Mouse (Mus musculus): ENCODE data around the gene Xpnpep3.
"Not testable (repeated sequence)": the region's sequence is repeated elsewhere in the genome, so short reads cannot be mapped to it uniquely, and the experiment has no call there.

Xpnpep3 gene

DNA sequence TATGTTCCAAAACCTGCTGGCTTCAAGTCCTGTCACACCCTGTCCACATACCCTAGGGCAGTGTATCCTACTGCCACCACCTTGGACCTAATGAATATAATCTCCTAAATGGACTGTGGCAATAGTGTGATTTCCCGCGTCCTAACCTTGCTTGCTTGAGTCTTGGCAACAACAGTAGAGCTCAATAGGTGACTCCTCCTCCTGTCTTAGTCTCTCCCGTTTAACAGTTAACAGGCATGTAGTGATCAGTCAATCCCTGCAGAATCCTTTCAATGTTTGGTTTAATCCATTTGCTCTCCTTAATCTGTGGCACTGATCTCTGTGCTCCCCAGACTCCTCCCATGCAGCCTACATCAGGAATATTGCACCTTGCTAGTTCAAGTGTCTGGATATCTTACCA is 5.1 kb downstream of the Xpnpep3 start:
- DNase-seq, result no peak

DNA sequence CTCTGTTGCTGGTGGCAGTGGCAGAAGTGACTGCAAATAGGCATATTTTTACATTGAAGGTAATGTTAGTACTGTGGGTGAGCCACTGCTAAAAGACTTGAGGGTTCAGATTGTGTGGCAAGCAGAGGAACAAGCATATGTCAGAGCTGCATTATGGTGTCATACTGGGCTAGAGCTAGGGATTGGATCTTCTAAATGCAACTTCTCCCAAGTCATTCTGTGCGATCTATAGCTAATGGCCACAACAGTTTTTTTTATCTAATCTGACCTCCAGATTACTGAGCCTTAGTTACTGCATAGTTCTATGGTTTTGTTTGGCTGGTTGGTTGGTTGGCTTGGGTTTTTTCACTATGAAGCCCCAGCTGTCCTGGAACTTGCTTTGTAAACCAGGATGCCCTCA is 8.3 kb downstream of the Xpnpep3 start, which contains the start of gene Dnajb7:
Gene Dnajb7, minus strand, starts transcription at position 101 of the 400 bp plus-strand sequence.
- DNase-seq, result no peak

DNA sequence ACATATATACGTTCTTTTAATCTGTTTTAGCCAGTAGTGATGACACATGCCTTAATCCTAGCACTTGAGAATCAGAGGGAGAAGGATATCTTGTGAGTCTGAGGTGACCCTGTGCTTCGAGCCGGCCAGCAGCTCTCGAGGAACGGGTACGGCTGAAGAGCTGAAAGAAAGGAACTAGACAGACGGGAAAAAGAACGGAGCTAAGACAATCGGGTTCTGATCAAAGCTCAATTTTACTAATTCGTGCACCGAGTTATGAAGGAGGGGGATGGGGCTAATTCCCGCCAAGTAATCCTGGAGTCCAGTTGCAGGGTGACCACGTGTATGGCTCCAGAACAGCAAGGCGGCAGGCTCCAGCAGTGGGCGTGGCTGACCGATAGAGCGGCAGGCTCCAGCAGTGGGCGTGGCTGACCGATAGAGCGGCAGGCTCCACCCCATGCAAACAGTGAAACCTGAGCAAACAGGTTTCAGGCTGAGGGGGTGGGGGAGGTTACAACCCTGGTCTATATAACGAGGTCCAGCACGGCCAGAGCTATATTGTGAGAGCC is 16.9 kb downstream of the Xpnpep3 start:
- peak; percentile 53 to 63 for DNase-seq

DNA sequence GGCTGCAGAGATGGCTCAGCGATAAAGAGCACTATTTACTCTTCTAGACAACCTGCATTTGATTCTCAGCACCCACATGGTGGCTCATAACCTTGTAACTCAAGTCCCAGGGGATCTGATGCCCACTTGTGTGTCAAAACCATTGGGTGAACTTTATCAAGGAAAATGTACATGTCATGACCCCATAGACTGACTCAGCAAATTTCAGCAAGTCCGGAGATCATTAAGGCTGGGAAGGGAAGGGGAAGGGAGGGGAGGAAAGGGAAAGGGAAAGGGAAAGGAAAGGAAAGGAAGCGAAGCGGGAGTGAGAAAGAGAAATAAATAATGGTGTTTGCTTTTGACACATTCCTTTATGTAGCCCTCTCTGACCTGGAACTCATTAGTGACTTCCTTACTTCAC is 18.1 kb downstream of the Xpnpep3 start:
- DNase-seq, result no peak

DNA sequence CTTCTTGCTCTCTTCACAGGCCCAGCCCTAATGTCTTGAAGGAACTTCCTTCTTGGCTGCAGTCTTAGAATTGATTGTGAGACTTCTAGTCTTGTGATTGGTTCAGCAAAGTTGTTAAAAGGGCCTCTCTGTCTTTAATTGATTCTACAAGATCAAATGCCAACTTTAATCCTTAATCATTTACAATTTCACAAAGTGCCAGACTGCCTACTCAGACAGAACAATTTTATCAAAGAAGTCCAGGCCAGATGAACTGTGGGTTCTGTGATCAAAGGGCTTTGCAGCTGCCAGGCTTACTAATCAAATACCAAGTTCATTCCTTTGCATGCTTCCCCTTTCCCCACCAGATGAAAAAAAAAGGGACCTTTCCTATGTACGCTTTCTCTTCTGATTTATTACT is 21.5 kb downstream of the Xpnpep3 start:
- no peak for DNase-seq

DNA sequence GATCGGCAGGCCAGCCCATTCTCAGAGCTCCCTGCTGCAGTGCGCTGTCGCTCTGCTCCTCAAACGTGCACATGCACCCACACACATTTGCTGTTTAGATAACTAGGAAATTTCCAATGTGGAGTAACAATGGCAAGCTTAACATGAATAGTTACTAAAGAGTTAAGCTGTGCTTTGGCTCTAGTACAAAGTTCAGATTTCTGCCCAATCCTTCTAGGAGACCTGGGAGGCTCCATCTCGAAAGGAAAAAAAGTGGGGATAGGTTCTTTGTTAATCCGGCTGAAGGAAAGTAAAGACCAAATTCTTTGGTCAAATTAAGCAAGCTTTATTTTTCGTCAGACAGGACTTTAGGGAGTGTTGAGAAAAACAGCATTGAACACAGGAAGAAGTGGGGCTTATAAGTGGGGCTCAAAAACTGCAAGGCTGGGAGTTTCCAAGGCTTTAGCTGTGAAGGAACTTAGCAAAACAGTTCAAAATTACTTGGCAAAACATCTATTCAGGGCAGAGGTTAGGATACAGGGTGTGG is 22.3 kb downstream of the Xpnpep3 start:
- no peak for DNase-seq

DNA sequence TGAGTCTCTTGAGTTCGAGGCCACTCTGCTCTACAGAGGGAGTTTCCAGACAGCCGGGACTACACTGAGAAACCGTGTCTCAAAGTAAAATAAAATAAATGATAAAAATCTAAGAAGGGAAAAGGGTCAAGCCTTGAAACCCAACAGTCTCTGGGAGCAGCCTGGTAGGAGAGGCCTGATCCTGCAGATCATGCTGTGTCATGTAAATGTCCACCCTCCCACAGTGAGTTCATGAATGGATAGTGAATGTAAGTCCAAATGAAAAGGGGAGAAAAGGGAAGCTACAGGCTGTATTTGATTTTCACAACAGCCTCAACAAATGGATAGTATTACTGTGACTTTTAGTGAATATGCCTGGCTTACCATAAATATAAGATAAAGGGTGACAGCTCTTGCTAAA is 25.4 kb downstream of the Xpnpep3 start:
- no peak for DNase-seq

DNA sequence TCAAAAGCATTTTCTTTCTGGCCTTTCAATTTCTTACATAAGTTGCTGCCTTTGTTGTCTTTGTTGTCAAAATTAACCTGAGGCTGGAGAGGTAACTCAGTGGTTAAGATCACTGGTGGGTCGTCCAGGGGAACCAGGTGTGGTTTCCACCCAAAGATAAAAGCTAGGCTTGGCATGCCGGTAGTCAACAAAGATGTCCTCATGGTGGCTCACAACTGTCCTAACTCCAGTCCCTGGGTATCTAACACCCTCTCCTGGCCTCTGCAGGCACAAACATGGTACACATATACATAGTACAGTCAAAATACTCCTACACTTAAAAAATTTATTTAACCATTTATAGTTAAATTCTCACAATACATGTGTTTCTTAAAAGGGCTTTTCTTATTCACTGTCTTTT is 28.0 kb downstream of the Xpnpep3 start:
- no peak for DNase-seq

DNA sequence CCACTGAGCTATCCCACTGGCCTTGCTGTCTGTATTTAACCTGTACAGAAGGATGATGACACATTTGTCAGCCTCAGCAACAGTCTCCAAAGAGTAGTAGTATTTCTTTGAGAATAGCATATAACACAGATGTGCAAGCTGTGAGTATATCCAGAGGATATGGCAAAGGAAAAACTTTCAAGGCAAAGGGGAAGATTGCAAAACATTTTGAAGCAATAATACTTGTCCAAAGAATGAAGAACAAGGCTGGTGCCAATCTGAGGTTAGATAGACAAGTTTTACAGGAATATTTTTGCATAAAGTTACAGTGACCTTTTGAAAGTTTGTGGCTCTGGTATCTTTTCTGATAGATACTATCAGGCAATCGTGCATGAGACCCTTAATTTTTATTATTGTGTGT is 31.3 kb downstream of the Xpnpep3 start:
- DNase-seq, result no peak

DNA sequence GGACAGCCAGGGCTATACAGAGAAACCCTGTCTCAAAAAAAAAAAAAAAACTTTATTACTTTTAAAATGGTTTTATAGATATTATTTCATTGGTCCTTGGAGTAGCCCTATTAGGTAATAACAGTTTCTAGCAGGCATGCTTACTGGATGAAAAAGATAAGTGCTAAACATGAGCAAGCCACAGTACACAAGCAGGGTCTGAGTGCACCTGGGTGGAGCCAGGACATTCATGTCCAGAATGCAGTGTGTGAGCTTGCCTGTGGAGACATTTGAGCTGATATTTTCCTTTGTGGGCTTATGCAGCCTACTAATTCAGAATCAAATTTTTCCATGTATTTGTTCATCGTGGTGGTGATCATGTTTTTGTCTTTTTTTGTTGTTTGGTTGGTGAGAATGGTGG is 38.4 kb downstream of the Xpnpep3 start:
- no peak for DNase-seq

DNA sequence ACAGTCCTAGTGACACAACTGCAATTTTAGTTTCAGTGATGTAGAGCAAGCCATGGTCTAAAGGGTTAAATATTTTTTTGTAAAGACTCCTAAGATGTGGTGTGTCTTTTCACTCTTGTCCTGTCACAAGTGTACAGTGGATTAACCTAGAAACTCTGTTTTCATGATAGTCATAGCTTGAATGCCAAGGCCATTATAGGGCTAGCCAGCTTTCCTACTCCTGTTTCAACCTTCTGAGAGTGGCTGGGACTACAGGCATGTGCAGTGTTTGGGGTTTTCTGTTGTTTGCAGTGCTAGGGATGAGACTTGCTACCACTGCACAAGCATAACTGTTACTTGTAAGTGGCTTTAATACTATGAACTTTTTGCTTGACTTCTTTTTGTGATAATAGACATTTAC is 39.3 kb downstream of the Xpnpep3 start:
- DNase-seq, result no peak

DNA sequence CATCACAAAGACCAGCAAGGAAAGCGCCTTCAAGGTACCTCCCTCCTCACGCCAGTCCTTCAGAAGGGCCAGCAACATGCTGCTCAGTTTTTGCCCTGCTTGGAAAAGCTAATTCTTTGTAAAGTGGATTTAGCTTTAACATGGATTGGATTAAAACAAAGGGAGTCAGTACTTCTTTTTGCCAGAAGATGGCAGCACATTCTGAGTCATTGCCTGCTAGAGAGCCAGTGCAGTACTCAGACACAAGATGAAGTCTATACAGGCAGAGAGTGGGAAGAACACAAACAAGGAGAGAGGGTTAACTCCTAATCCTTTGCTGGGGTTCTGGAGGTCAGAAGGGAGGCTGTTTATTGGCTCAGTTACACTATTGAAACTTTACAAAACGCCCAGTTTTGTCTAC is 48.5 kb downstream of the Xpnpep3 start:
- DNase-seq, result peak in 1 of 2 experiments; percentile 18

DNA sequence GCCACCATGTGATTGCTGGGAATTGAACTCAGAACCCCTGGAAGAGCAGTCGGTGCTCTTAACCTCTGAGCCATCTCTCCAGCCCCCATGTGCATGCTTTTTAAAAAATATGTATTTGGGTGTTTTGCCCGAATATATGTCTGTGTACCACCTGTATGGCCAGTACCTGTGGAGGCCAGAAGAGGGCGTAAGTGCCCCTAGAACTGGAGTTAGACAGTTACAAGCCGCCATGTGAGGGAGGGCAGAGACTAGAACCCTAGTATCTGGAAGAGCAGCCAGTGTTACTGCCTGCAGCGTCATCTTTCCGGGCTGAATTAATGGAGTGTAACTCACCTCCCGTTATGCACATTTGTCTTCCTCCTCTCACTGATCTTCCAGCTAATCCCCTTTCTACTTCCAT is 61.6 kb downstream of the Xpnpep3 start:
- DNase-seq, result no peak

DNA sequence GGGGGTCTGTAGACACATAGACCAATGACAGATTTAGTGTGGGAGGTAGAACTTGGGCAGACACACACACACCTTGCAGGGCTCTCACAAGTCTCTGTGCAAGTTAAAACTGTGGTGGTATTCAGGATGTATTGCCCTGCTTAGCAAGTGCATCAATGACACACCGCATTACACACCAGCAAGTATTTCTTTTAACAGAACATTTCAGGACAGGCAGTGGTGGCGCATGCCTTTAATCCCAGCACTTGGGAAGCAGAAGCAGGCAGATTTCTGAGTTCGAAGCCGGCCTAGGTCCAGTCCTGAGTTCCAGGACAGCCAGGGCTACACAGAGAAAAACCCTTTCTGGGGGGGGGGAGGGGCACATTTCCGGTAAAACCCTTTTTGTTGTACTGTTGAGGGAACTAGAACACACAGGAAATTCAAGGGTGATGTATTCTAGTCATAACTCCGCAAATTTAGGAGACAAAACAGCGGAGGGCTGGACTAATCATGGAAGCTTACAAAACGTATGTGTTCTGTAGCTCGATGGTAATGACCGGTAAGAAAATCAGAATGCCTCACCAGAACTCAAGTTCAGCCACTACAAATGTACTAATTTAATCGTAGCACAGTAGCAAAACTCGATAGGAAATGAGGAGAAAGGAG is 65.2 kb downstream of the Xpnpep3 start:
- DNase-seq, result peak; percentile 11 to 23

DNA sequence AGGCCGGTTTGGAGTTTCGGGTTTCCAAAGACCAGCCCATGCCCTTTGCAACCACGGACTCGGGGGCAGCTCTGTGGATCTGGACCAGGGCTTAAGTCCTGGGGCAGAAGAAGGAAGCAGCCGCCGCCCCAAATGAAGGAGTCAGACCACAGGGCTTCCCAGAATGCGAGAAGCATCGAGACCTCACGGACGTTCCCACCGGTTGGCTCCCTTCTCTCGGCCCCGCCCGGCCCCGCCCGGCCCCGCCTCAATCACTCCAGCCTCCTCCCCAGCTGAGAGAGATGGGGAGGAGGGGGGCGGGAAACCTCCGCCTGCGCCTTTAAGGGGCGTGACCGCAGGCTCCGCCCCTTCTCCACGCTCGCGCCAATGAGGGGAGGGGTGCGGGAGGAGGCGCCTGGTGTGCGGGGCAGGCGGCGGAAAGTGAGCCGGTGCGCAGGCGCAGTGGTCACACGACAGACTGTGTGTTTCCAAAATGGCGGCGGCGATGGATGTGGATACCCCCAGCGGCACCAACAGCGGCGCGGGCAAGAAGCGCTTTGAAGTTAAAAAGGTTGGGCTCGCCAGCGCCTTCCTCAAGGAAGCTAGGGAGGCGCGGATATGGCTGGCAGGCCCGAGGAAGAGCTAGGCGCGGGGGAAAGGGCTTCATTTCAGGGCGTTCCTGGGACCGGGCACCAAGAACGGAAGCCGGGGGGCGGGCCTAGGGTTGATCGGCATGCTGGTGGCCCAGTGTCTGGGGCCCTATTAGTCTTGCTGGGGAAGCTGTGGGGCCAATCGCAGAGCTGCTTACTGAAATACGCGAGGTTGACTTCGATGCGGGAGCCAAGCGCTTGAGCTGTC is 66.2 kb downstream of the Xpnpep3 start, which contains the start of gene Rbx1:
Gene Rbx1, plus strand, starts transcription at position 396 of the 837 bp plus-strand sequence.
- DNase-seq, result peak; percentile 99

DNA sequence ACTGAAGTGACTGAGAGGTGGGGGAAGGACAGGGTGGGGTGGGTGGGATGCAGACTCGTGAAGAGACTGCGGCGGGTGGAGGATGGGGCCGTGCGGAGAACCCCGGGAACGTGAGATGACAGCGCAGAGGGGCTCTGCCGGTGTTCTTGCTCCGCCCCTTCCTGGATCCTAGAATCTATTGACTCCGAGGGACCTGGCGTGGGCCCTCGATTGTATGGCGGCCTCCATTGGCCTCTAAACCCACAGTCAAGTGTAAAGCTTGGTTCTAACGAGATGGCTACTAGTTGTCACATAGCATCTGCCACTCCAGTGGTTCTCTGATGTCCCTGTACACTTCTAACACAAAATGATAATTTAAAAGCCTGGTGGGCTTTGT is 66.8 kb downstream of the Xpnpep3 start:
- no peak for DNase-seq

DNA sequence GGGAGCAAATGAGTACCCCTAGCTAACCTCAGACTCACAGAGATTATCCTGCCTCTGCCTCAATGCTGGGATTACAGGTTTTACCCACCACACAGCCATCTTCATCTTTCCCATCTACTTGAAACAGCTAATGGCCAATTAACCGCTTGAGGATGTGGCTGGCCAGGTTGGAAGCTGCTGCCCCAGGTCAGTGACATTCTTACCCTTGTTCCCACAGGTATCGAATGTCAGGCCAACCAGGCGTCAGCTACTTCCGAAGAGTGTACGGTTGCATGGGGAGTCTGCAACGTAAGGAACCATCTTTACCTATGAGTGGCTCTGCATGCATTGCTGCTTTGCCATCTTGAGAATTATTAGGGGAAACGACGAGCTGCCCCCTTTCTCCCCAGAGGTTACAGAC is 70.8 kb downstream of the Xpnpep3 start:
- DNase-seq, result no peak

DNA sequence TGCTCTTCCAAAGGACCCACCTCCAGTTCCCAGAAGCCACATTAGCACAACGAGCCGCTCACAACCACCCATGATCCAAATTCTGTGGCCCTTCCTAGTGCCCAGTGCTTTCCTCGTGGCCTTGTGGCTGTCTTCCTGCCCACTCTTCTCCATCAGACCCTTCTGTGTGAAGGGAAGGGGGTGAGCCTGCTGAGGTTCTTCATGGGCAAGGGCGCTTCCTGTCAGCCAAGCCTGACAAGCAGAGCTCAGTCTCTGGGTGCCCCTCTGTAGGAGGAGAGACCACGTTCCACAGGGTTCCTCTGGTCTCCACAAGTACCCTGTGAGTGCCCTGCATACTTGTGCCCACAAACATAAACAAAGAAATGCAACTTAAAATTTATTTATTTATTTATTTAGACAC is 72.3 kb downstream of the Xpnpep3 start:
- no peak for DNase-seq

DNA sequence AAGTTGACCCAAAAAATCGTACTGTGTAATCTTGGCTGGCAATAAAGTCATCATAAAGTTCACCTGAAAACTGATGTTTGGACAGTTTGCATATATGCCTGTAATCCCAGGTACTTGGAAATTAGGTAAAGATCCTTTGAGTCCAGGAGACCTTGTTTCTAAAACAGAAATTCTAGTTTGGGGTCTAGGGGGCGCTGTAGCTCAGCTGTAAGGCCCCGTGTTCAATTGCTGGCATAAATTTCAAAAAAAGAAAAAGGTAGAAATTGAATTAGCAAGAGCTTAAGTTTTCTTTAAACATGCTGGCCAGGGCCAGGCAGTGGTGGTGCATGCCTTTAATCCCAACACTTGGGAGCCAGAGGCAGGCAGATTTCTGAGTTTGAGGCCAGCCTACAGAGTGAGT is 75.7 kb downstream of the Xpnpep3 start:
- no peak for DNase-seq

DNA sequence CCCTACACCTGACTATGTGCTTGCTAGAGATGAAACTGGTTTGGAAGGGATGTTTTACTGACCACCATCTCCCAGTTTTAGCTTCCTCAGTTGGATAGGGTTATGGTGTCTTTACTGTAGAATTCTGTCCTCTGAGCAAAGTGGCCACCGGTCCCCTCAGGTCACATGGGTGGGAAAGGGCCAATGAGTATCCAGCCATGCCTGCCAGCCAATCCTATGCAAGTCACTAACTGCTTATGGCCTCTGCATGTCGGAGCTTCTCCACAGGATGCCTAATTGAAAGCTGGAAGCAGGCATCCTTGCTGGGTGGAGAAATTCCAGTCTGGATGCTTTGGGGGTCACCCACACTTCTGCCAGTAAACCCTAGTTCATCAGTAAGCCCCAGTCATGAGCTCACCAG is 76.7 kb downstream of the Xpnpep3 start:
- no peak for DNase-seq

DNA sequence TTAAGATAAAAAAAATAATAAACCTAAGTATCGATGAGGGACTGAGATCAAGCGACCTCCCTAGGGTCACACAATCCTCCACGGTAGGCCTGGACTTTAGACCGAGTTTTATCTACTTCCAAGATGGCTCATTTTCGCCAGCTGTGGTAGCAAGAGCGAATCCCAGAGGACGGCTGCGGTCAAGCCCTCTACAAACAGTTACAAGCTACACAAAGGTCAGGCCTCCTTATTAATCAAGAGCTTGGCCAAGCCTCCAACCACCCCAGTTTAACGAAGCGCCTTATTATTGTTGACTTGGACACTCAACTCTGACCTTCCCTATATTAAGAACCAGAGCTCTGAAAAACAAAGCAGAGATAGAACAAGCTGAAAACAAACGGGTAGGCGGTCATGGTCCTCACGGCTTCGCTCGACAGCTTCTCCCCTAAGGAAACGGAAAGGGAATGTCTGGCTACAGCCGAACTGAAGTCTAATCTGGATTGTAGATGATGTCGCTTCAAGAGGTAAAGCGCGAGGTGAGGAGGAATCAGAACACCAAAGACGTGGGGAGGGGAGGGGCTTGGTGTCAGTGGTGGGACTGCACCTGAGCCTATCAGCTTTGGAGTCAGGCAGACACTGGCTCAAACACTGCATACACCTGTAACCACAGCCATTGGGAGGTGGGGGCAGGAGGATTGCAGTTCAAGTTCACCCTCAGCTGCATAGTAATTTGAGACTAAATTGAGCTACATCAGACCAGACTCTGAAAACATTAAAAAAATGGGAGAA is 79.7 kb downstream of the Xpnpep3 start:
- no peak for DNase-seq

DNA sequence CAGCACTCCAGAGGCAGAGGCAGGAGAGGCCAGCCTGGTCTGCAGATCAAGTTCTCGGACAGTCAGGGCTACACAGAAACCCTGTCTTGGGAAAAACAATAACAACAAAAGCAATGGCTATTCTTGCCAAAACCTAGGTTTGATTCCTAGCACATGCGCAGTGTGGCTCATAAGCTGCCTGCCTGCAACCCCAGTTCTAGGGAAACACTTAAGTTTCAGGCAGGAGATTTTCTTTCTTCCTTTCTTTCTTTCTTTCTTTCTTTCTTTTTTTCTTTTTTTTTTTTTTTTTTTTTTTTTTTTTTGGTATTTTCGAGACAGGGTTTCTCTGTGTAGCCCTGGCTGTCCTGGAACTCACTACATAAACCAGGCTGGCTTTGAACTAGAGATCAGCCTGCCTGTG is 80.3 kb downstream of the Xpnpep3 start:
- DNase-seq, result not testable (repeated sequence)

DNA sequence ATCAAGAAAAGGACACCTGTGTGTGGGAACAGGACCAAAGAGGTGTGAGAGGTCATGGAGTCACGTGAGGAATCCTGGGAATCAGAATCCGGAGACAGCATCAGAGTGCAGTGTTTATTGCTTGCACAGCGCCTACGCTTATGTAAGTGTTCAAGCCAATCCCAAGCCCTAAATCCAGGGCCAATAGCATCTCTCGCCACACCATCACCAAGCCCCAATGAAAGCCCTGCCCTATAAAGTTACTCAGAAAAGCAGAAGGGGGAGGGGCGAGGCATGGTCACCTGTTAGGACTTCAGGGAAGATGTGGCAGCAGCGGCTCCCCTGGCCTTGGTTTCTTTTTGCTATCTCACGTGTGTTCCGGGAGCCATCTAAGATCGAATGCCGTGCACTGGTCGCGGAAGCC is 81.0 kb downstream of the Xpnpep3 start:
- DNase-seq, result peak; percentile 20 to 48

Measured in thymus, postnatal 36 days (tissue).